Mouse (Mus musculus): ENCODE results near the gene Zzef1. TPM values are rescaled to one million over a fixed set of nuclear protein-coding genes. Genes with fewer than 3 reads are reported as not detected.

Gene Zzef1
- total RNA-seq, 2 experiments from 2014 or later = 44.5 to 48.6 TPM

- H3K4me3 ChIP-seq = no peak overlapping the region
- no peak for DNase-seq (ENCODE audit: extremely low spot score in 1 of 2, low spot score in 2 of 2)
- H3K27ac ChIP-seq = no peak overlapping the region
- no peak for TF ChIP-seq CTCF (IDR thresholded peaks at IDR 0.05)
- intact Hi-C loops (cut with DNase I) = no loop called here
Measured at GRCm38 (mm10) chr11:72778957-72779356, 17.1 kb upstream of the Zzef1 start.

DNA sequence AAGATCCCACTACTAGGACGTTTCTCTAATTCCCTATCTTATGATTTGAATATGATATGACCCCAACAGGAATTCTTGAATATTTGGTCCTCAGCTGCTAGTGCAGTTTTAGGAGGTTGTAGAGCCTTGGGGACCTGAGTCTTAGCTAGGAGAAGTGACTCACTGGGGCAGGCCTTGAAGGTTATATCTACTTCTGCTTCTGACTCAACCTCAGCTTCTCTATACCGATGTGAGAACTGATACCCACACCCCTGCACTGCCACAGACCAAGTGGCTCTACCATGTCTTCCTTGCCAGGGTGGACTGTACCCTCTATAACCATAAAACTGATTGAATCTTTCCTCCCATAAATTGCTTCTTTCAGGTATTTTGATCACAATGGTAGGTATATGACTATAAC, 13.9 kb upstream of the Zzef1 start:
- Histone ChIP-seq H3K27ac (no peak overlapping the region), H3K4me3 (no peak overlapping the region)
- intact Hi-C loops (cut with DNase I) = no loop called here
- DNase-seq (ENCODE audit: extremely low spot score in 1 of 2, low spot score in 2 of 2) = no peak
- TF ChIP-seq CTCF (IDR thresholded peaks at IDR 0.05) = no peak

DNA sequence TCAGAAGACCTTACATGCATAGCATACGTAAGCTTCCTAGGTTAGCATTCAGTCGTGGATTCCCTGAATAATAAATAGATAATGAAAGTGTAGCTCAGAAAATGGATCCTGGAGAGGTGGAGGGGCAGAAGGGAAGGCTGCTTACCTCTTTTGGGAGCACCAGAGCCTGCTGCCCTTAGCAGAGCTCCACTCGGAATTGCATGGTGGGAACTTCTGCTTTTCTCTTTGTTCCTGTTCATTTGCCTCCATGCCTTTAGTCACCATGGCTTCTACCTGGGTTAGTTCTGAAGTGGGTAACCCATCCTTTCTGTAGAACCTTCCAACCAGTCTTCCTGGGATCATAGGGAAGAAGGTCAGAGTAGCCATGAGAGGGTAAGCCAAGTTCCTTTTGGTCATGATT, 13.5 kb upstream of the Zzef1 start:
- no peak for DNase-seq (ENCODE audit: extremely low spot score in 1 of 2, low spot score in 2 of 2)
- intact Hi-C loops (cut with DNase I) = no loop called here
- Histone ChIP-seq H3K27ac (no peak overlapping the region), H3K4me3 (no peak overlapping the region)
- no peak for TF ChIP-seq CTCF (IDR thresholded peaks at IDR 0.05)

DNA sequence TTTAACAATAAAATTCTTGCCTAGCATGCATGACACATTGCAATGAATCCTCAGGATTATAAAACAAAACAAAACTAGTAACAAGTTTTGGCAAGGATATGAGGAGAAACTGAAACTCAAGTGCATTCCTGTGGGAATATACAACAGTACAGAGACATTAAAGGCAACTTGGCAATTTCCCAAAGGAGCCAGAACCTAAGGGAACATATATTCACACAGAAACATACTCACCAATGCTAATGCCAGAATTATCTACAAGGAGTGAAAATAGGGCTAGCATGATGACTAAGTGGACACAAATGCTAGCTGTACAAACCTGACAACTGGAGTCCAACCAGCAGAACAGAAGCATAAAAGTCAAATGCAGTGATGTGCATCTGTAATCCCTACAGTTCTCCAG, 4.0 kb upstream of the Zzef1 start:
- intact Hi-C loops (cut with DNase I) = no loop called here
- TF ChIP-seq CTCF (IDR thresholded peaks at IDR 0.05) = no peak
- no peak for DNase-seq (ENCODE audit: extremely low spot score in 1 of 2, low spot score in 2 of 2)
- Histone ChIP-seq H3K4me3 (no peak overlapping the region), H3K27ac (no peak overlapping the region)

- peak overlapping the region; percentile 96 for H3K27ac ChIP-seq
- DNase-seq (ENCODE audit: extremely low spot score in 1 of 2, low spot score in 2 of 2) = no peak
- TF ChIP-seq CTCF (IDR thresholded peaks at IDR 0.05) = no peak
- intact Hi-C loops (cut with DNase I) = loop anchor here (5.0 kb wide), 1 partner anchor 188 kb away; the partner anchor contains the start of gene Ube2g1
- peak overlapping the region; percentile 93 for H3K4me3 ChIP-seq
Measured at GRCm38 (mm10) chr11:72795149-72795454, 924 bp upstream of the Zzef1 start.

- no peak for DNase-seq (ENCODE audit: extremely low spot score in 1 of 2, low spot score in 2 of 2)
- H3K27ac ChIP-seq = peak overlapping the region; percentile 96
- TF ChIP-seq CTCF (IDR thresholded peaks at IDR 0.05) = no peak
- peak overlapping the region; percentile 93 for H3K4me3 ChIP-seq
- intact Hi-C loops (cut with DNase I) = loop anchor here (5.0 kb wide), 1 partner anchor 189 kb away; the partner anchor contains the start of gene Ube2g1
Measured at GRCm38 (mm10) chr11:72796296-72796687, 266 bp downstream of the Zzef1 start.

GRCm38 (mm10) chr11:72796773-72797338, 830 bp downstream of the Zzef1 start:
- TF ChIP-seq CTCF (IDR thresholded peaks at IDR 0.05) = no peak
- no peak overlapping the region; the same call in 1 of the 2 replicates for H3K27ac ChIP-seq
- DNase-seq (ENCODE audit: extremely low spot score in 1 of 2, low spot score in 2 of 2) = no peak

GRCm38 (mm10) chr11:72798112-72798511, 2.1 kb downstream of the Zzef1 start:
- no peak for DNase-seq (ENCODE audit: extremely low spot score in 1 of 2, low spot score in 2 of 2)
- no peak for TF ChIP-seq CTCF (IDR thresholded peaks at IDR 0.05)
- intact Hi-C loops (cut with DNase I) = loop anchor here (5.0 kb wide), 1 partner anchor 191 kb away; the partner anchor contains the start of gene Ube2g1
- Histone ChIP-seq H3K27ac (no peak overlapping the region), H3K4me3 (no peak overlapping the region)

More at GRCm38 (mm10) chr11:72796773-72797338, 830 bp downstream of the Zzef1 start:
- peak overlapping the region; percentile 93 for H3K4me3 ChIP-seq
- intact Hi-C loops (cut with DNase I) = loop anchor here (5.0 kb wide), 1 partner anchor 190 kb away; the partner anchor contains the start of gene Ube2g1

DNA sequence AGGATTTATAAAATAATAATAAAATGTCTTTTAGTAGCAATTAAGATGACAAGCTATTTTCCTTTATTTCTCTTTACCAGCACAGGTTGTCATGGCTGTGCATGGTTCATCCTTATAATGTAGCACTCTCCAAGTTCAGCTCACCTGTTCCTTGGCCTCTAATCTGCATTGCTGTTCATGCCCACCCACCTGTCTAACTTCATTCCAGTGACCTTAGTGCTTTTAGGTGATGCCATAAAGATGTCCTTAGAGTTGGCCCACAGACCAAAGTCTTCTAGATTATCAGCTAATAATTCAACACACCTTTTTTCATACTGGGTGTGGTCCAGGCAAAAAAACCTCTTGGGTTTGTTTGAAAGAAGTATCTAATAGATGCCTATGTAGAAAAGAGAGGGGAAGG, 5.2 kb downstream of the Zzef1 start:
- Histone ChIP-seq H3K27ac (no peak overlapping the region), H3K4me3 (no peak overlapping the region)
- intact Hi-C loops (cut with DNase I) = no loop called here
- no peak for DNase-seq (ENCODE audit: extremely low spot score in 1 of 2, low spot score in 2 of 2)
- no peak for TF ChIP-seq CTCF (IDR thresholded peaks at IDR 0.05)

DNA sequence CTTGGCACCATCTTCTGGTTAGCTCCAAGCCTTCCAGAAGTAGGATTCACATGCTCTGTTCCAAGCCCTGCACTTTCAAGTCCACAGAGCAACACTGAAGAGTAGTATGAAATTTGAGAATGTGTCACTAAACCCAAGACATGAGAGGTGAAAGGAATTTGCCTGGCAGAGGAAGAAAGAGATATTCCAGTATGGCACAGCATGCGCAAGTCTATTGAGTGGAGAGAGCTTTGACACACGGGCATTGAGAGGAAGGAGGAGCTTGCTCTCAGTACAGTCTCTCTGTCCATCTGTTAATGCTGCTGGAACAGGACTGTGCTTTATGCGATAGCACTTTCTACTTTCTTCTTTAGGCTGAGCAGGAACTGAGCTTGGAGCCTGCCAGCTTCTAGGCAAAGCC, 7.0 kb downstream of the Zzef1 start:
- intact Hi-C loops (cut with DNase I) = no loop called here
- TF ChIP-seq CTCF (IDR thresholded peaks at IDR 0.05) = no peak
- no peak for DNase-seq (ENCODE audit: extremely low spot score in 1 of 2, low spot score in 2 of 2)

DNA sequence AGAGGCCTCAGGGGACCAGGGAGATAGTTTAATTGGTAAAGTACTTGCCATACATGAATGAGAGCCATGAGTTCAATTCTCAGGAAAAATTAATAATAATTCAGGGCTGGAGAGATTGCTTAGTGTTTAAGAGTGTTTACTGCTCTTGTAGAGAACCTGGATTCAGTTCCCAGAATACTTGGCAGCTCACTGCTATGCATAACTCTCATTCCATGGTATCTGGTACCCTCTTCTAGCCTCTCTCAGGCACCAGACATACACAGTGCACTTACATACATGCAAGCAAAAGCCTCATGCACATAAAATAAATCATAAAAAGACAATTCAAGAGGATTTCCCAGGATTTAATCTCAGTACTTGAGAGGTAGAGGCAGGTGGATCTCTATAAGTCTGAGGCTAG, 8.6 kb downstream of the Zzef1 start:
- Histone ChIP-seq H3K4me3 (no peak overlapping the region), H3K27ac (no peak overlapping the region)
- no peak for TF ChIP-seq CTCF (IDR thresholded peaks at IDR 0.05)
- DNase-seq (ENCODE audit: extremely low spot score in 1 of 2, low spot score in 2 of 2) = no peak
- intact Hi-C loops (cut with DNase I) = no loop called here

More for the DNA sequence above, 7.0 kb downstream of the Zzef1 start:
- Histone ChIP-seq H3K27ac (no peak overlapping the region), H3K4me3 (no peak overlapping the region)

DNA sequence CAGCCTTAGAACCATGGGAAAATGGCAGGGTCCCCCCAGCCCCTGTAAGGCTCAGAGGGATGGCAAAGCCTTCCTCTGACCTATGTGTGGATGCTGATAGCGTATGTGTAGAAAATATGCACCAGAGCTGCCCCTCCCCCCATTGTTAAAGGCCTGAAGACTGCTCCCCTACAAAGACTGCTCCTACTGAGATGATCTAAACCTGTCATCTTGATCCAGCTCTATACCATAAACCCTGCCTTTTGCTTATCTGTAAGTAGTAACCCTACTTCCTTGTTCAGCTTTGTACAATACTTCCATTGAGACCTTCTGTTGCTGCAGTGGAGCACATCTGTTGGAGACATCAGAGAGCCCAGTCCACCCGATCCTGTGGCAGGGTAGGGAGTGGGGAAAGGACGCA, 9.2 kb downstream of the Zzef1 start:
- intact Hi-C loops (cut with DNase I) = no loop called here
- no peak for TF ChIP-seq CTCF (IDR thresholded peaks at IDR 0.05)
- no peak overlapping the region for H3K27ac ChIP-seq
- DNase-seq (ENCODE audit: extremely low spot score in 1 of 2, low spot score in 2 of 2) = no peak
- H3K4me3 ChIP-seq = no peak overlapping the region

GRCm38 (mm10) chr11:72806556-72806955, 10.5 kb downstream of the Zzef1 start:
- Histone ChIP-seq H3K4me3 (no peak overlapping the region), H3K27ac (peak overlapping the region; percentile 57; the same call in 1 of the 2 replicates)
- intact Hi-C loops (cut with DNase I) = no loop called here
- no peak for DNase-seq (ENCODE audit: extremely low spot score in 1 of 2, low spot score in 2 of 2)
- TF ChIP-seq CTCF (IDR thresholded peaks at IDR 0.05) = no peak

All from left cerebral cortex, adult 2 months (tissue).